Mouse (Mus musculus) cerebellum, adult 2 months (tissue): ENCODE results near the gene Erbb3. TPM values are rescaled to one million over a fixed set of nuclear protein-coding genes. Genes with fewer than 3 reads are reported as not detected.
"Not testable (repeated sequence)": the region's sequence is repeated elsewhere in the genome, so short reads cannot be mapped to it uniquely, and the experiment has no call there.

Experiments
- DNase-seq, 2 experiments: peaks; one replicate each; pipeline ENCODE4 v3.0.0; 2021
- H3K27ac ChIP-seq: fragments of 200-500 bp; 2 replicates; pipeline ENCODE4 v1.5.1; 2012; ENCODE audit warnings: low read length, control low read depth, inconsistent platforms; ENCODE audit not compliant: insufficient read depth
- H3K27me3 ChIP-seq: fragments of 200-500 bp; 2 replicates; pipeline ENCODE4 v1.6.1; 2012; ENCODE audit warnings: inconsistent platforms, mild to moderate bottlenecking, low read length, moderate library complexity; ENCODE audit not compliant: control insufficient read depth, insufficient read depth
- H3K4me1 ChIP-seq: fragments of 200-500 bp; 2 replicates; pipeline ENCODE4 v1.6.1; 2011; ENCODE audit warnings: low read length; ENCODE audit not compliant: control insufficient read depth, insufficient read depth
- H3K4me3 ChIP-seq: fragments of 200-500 bp; replicated peaks from 2 replicates; pipeline ENCODE3; 2011; ENCODE audit warnings: mild to moderate bottlenecking, low read depth, low read length, control low read depth; ENCODE audit not compliant: insufficient read depth
- CTCF ChIP-seq: fragments of 200-500 bp; IDR thresholded peaks from 2 replicates; pipeline ENCODE4 v1.5.1; 2011; ENCODE audit warnings: low read depth, mild to moderate bottlenecking, control low read depth, low read length, moderate library complexity, borderline replicate concordance; ENCODE audit not compliant: insufficient read depth
- POLR2A ChIP-seq: fragments of 200-500 bp; IDR thresholded peaks from 2 replicates; pipeline ENCODE4 v1.6.1; 2011; ENCODE audit warnings: low read length, control low read depth, borderline replicate concordance; ENCODE audit not compliant: insufficient read depth
- WGBS: fragments of 180-500 bp; shearing (Covaris S2); methylation state at CpG from one replicate; pipeline ENCODE4 v1.1.7; 2018; 5-methylcytosine and 5-hydroxymethylcytosine counted together
- polyA plus RNA-seq: library from polyadenylated mRNA; depleted of rRNA; stranded (reverse); fragments of >200 nt; gene quantifications from 2 replicates; pipeline ENCODE4 v1.2.3, GENCODE M21; 2012

Gene Erbb3
- polyA plus RNA-seq, 1 experiment, result 11.1 TPM

DNA sequence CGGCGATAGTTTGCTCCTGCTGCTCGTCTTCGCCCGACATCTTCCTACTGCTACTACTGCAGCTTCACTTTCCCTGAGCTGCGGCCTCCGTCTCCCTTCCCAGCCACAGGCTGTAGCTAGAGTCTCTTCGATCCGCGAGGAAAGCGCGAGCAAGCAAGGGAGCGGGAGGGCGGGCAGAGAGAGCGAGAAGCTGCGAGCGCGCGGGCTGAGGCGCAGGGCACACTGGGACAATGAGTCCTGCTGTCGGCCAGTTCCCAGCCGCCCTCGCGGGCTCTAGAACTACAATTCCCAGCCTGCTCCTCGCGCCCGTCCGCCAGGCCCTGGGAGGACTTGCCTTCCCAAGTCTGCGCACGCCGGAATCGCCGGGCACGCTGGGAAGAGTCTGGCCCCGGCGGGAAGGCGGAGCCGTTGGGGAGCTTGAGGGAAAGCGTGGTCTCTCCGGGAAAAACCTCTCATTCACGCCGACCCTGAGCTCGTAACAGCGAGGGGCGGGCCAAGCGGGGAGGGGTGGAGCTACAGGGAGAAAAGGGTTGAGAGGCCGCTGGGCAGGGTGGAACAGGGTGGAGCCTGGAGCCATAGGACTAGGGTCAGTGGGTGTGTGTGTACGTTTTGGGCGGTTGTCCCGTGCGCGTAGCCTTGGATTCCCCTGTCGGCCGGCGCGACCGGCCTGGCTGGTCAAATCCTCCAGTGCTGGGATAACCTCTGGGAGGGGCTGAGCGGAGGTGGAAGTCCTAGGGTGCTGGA lies 23.5 kb downstream of the Erbb3 start, which contains the start of gene Pa2g4:
Gene Pa2g4 (minus strand): TSS at position 200 of the 744 bp plus-strand sequence.
- WGBS, result under 1% methylated on average over 58 of the region's 58 CpGs
- Histone ChIP-seq H3K27ac (peak within 1 kb of the TSS; percentile 17), H3K4me1 (no peaks in the 10 kb centered on the region; the same call in none of the 2 replicates), H3K4me3 (peak within 1 kb of the TSS; percentile 81), H3K27me3 (no peaks in the 10 kb centered on the region)
- peak; percentile 98 to 99 for DNase-seq
- TF ChIP-seq CTCF, result no peak
- peak; percentile 76; the same call in 1 of the 2 replicates for TF ChIP-seq POLR2A

DNA sequence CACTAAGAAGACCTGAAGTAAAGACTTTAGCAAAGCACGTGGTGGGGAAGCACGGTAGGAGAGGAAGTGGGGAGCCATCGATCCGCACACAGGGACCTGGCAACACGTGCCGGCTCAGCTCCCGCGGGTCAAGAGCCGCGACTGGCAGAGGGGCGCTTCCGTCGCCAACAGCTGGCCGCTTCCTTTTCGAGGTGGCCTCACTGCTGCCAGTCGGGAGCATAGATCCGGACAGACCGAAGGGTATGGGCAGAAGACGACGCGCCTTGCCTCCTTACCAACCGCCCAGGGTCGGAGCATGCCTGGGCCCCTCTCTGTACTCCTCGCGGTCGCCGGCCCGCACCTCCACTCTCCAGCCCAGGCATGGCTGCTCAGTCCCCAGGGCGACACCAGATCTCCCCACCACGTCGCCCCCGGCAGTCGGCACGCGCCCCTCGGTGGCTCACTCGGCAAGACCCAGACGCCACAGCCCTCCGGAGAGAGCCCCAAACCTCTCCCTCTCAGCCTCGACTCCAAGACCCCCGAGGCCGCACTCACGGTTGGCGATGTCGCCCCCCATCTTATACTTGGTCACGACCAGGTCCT lies 24.2 kb downstream of the Erbb3 start:
- TF ChIP-seq POLR2A (no peak), CTCF (no peak)
- Histone ChIP-seq H3K4me1 (no peaks in the 10 kb centered on the region; the same call in none of the 2 replicates), H3K27me3 (no peaks in the 10 kb centered on the region), H3K4me3 (peak overlapping the region; percentile 81), H3K27ac (peak overlapping the region; percentile 1; the same call in 1 of the 2 replicates)
- no peak for DNase-seq
- WGBS, result 1% methylated on average over 46 of the region's 46 CpGs

DNA sequence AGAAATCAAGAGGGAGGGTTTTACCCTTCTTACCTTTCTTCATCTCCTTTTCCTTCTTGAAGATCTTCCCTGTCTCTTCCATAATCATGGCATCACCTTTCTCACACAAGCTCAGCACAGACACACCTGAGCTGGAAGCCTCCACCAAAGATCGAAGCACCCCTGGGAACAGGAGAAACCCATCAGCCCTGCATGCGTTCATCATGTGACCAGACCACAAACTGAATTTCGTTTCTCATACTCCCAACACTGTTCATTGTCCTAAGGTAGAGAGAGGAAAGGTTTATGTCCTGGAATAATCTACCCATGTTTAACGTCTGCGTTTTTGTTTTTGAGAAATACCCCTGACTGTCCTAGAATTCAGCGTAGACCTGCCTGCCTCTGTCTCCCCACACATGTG lies 25.9 kb downstream of the Erbb3 start:
- TF ChIP-seq POLR2A, result no peak
- TF ChIP-seq CTCF, result no peak
- no peaks in the 10 kb centered on the region for H3K27me3 ChIP-seq
- no peak for DNase-seq
- WGBS, result 81% methylated on average over 6 of the region's 6 CpGs
- no peaks in the 10 kb centered on the region; the same call in none of the 2 replicates for H3K4me1 ChIP-seq
- no peak overlapping the region for H3K4me3 ChIP-seq
- no peak overlapping the region for H3K27ac ChIP-seq

DNA sequence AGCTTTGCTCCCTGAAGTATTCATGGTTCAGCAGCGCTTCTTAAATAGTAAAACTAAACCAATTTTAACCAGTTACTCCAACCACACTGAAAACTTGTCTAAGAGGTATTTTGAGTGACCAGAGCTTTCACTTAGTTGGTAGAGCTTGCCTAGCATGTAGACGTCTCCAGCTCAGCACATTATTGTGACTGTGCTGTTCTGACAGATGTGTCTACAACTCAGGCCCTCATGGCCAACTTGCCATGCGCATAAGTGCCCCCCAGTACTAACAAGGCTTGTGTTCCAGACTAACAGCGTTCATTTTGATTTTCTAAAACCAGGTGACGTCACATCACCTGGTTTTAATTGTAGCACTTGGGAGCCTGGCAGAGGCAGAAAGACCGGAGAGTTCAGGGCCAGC lies 32.5 kb downstream of the Erbb3 start:
- H3K27me3 ChIP-seq, result no peaks in the 10 kb centered on the region
- DNase-seq, result no peak
- no peak overlapping the region for H3K27ac ChIP-seq
- WGBS, result 85% methylated on average over 6 of the region's 6 CpGs
- TF ChIP-seq CTCF (no peak), POLR2A (no peak)
- no peak overlapping the region for H3K4me3 ChIP-seq
- no peaks in the 10 kb centered on the region for H3K4me1 ChIP-seq

DNA sequence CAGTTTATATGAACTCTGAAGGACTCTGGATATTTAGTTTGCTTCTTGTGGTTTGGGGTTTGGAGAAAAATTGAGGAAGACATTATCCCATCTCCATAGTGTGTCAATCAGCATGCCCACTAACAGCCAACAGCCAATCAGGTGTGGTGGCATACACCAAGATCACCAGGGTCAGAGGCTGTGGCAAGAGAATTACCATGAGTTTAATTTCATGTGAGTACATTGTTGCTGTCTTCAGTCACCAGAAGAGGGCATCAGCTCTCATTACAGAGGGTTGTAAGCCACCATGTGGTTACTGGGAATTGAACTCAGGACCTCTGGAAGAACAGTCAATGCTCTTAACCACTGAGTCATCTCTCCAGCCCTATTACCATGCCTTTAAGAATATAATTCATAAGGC lies 33.2 kb downstream of the Erbb3 start:
- DNase-seq, result no peak
- no peaks in the 10 kb centered on the region for H3K4me1 ChIP-seq
- no peak for TF ChIP-seq POLR2A
- TF ChIP-seq CTCF, result 0 out of 2 replicates have a peak, but pooled peaks have one; percentile 3
- H3K27me3 ChIP-seq, result no peaks in the 10 kb centered on the region
- no peak overlapping the region for H3K27ac ChIP-seq
- H3K4me3 ChIP-seq, result no peak overlapping the region

DNA sequence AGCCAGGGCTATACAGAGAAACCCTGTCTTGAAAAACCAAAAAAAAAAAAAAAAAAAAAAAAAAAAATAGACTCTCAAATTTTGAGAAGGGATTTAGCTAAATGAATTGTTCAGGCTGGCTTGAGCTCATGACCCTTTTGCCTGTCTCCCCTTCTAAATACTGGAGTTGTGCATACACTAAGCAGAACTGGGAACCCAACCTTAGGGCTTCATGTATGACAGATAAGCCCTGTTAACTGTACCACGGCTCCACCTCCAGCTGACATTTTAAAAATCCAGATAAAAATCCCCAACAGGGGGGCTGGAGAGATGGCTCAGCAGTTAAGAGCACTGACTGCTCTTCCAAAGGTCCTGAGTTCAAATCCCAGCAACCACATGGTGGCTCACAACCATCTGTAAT lies 33.9 kb downstream of the Erbb3 start:
- not testable (repeated sequence) for H3K27me3 ChIP-seq, DNase-seq, H3K27ac ChIP-seq, H3K4me3 ChIP-seq, H3K4me1 ChIP-seq
- WGBS, result 82% methylated on average over 1 of the region's 1 CpGs

DNA sequence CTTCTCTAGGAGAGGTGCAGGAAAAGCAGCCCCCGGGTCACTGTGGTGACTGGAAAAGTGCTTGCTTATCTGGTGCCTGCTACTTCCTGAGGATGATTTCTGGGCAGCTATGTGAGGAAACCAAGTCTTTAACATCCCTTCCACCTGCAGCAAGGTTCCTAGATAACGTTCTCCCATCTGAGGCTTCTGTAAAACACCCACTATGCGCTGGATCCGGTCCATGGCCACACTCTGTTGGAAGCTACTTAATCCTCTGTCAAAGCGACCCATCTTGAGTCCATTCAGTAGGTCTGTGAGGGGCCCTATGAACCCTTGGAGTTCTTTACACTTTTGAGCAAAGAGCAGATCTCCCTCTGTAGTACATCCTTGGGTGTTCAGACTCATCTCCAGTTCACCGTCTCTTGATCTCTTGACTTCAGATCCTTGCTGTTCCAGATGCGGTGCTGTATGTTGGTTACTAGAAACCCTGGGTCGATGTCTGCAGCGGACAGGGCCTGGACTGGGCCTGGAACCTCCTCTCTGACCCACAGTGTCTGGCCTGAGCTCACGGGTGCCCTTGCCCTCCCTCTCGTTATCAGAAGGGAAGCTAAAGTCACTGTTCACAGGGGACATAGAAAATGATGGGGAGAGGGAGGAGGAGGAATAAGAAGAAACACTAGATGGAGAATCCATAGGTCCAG lies 39.2 kb downstream of the Erbb3 start:
- H3K27ac ChIP-seq, H3K4me3 ChIP-seq, H3K27me3 ChIP-seq, H3K4me1 ChIP-seq: not testable (repeated sequence)
- 91% methylated on average over 11 of the region's 11 CpGs for WGBS
- peak; percentile 20 to 24 for DNase-seq

DNA sequence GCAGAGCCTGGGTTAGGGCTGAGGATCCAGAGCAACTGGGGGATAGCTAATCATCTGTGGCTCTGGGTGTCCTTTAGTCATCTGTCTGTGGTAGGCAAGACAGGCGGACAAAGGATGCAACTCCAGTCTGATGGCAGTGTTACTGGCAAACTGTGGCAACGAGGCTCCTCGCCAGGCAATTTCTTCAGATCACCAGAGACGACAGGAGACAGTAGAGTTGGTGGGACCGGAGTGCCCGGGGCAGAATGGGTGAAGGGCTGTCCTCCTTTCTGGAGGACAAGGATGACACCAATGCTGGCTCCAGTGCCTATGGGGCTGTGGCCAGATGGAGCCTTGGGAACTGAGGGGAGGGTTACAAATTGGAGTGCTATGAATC lies 39.8 kb downstream of the Erbb3 start:
- peak overlapping the region; percentile 79; the same call in 1 of the 2 replicates for H3K27ac ChIP-seq
- WGBS, result 45% methylated on average over 6 of the region's 6 CpGs
- H3K4me1 ChIP-seq, H3K4me3 ChIP-seq, H3K27me3 ChIP-seq: not testable (repeated sequence)
- peak; percentile 55 to 56 for DNase-seq
